Mouse (Mus musculus) kidney, adult 2 months (tissue): ENCODE data around the gene Ngb. TPM values are rescaled to one million over a fixed set of nuclear protein-coding genes. Genes with fewer than 3 reads are reported as not detected.

Experiments used
- DNase-seq: peaks from one replicate; pipeline ENCODE4 v3.0.0; 2021
- H3K27ac ChIP-seq: fragments of 200-500 bp; 2 replicates; pipeline ENCODE4 v1.5.1; 2012; ENCODE audit warnings: low read depth, low read length, control low read depth, inconsistent platforms; ENCODE audit not compliant: insufficient read depth
- H3K27me3 ChIP-seq: fragments of 200-500 bp; replicated peaks from 2 replicates; pipeline ENCODE4 v1.6.1; 2012; ENCODE audit warnings: mild to moderate bottlenecking, moderate library complexity, low read length, inconsistent platforms; ENCODE audit not compliant: control insufficient read depth, insufficient read depth
- H3K36me3 ChIP-seq: fragments of 200-500 bp; 2 replicates; pipeline ENCODE4 v1.6.1; 2012; ENCODE audit warnings: mild to moderate bottlenecking, moderate library complexity, low read length, inconsistent platforms; ENCODE audit not compliant: control insufficient read depth, insufficient read depth
- H3K4me1 ChIP-seq: fragments of 200-500 bp; 2 replicates; pipeline ENCODE4 v1.6.1; 2011; ENCODE audit warnings: low read length; ENCODE audit not compliant: control insufficient read depth, insufficient read depth
- H3K4me3 ChIP-seq: fragments of 200-500 bp; 2 replicates; pipeline ENCODE4 v1.5.1; 2011; ENCODE audit warnings: mild to moderate bottlenecking, low read depth, low read length, control low read depth; ENCODE audit not compliant: insufficient read depth
- CTCF ChIP-seq: fragments of 200-500 bp; conservative IDR thresholded peaks from 2 replicates; pipeline ENCODE4 v1.5.1; 2011; ENCODE audit warnings: low read depth, mild to moderate bottlenecking, control low read depth, low read length, moderate library complexity, mixed read lengths; ENCODE audit not compliant: insufficient read depth, insufficient read length
- POLR2A ChIP-seq: fragments of 200-500 bp; IDR thresholded peaks from one replicate; pipeline ENCODE4 v1.6.1; 2011; ENCODE audit warnings: low read depth, low read length, control low read depth
- WGBS: fragments of 180-500 bp; shearing (Covaris S2); methylation state at CpG from one replicate; pipeline ENCODE4 v1.1.7; 2018; 5-methylcytosine and 5-hydroxymethylcytosine counted together
- polyA plus RNA-seq: library from polyadenylated mRNA; depleted of rRNA; stranded (reverse); fragments of >200 nt; gene quantifications from 2 replicates; pipeline ENCODE4 v1.2.3, GENCODE M21; 2012

The Ngb gene
- polyA plus RNA-seq, 1 experiment, result 1.4 TPM

DNA sequence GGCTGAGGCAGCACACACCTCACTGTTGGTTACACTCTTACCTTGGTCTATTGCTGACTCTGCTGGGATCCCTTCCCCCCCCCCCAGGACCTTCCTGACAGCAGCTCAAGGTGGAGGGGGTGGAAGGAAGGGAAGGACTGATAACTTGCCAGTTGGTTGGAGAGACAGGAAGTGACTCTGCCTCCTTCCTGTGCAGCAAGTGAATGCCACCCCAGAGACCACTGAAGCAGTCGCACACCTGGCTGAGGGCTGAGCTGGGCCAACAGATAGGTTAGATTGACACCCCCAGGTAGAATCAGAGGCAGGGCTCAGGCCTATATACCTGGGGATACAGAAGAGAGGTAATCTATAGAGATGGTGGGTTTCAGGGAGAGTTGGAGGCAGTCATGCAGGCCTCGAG is 10.4 kb downstream of the Ngb start:
- no peaks in the 10 kb centered on the region for H3K27me3 ChIP-seq
- TF ChIP-seq POLR2A (no peak), CTCF (no peak)
- no peak for DNase-seq
- no peaks in the 10 kb centered on the region for H3K36me3 ChIP-seq
- H3K4me1 ChIP-seq, result peaks cover 7% of the 10 kb centered on the region; the same call in 1 of the 2 replicates
- H3K27ac ChIP-seq, result no peak overlapping the region
- WGBS, result 71% methylated on average over 2 of the region's 2 CpGs
- H3K4me3 ChIP-seq, result no peak overlapping the region

DNA sequence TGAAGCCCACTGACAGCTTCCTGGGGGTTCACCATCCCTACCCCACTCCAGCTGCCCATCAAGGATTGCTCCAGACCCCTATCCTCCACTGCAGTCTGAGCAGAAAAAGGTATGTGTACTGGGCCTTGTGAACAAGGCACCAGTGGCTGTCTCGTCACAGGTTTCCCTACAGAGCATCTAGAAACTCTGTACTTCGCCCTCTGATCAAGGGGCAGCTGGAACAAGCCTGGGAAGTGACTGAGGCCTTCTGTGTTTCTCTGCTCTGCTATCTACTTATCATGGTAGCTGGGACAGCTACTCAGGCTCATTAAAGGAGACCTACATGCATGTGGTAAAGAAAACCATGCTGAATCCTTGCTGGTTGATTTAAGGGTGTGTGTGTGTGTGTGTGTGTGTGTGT is 12.6 kb downstream of the Ngb start:
- Histone ChIP-seq H3K27me3 (no peaks in the 10 kb centered on the region), H3K27ac (no peak overlapping the region), H3K4me3 (no peak overlapping the region), H3K36me3 (no peaks in the 10 kb centered on the region), H3K4me1 (peaks cover 7% of the 10 kb centered on the region; the same call in 1 of the 2 replicates)
- WGBS, result 73% methylated on average over 2 of the region's 2 CpGs
- TF ChIP-seq POLR2A (no peak), CTCF (no peak)
- DNase-seq, result peak; percentile 81

DNA sequence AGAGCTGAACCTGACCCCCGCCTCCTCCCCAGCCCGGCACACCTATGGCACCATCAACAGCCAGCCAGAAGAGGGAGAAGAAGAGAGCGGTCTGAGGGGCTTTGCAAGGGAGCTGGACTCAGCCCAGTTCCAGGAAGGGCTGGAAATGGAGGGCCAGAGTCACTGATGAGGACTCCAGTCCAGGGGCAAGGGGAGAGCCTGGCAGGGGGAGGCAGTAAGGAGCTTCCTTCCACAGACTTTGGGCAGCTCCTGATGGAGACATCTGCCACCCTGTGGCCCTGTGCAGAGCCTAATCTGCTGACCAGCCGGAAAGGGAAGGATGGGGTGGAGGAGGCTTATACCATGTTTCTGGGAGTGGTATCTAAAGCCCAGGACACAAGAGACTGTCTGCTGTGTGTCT is 13.1 kb downstream of the Ngb start:
- H3K4me1 ChIP-seq, result peaks cover 7% of the 10 kb centered on the region; the same call in 1 of the 2 replicates

DNA sequence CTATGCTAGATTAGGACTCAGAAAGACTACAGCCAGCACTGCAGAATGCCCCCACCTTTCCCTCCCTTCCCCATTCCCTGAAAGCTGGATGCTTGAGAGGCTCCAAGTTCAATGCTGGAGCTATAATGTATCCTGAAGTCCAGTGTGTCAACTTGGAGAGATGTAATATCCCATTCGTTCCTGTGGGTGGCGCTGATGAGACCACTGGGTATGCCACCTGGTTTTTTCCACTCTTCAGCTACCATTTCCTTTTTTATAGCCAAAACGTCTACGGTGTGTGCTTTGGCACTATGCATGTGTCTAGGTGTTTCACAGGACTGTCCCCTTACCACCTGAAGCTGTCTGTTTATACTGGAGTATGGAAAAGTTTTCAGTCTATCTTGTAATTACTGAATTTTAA is 14.0 kb downstream of the Ngb start:
- Histone ChIP-seq H3K27ac (no peak overlapping the region), H3K4me1 (peaks cover 7% of the 10 kb centered on the region; the same call in 1 of the 2 replicates), H3K36me3 (no peaks in the 10 kb centered on the region), H3K4me3 (no peak overlapping the region), H3K27me3 (no peaks in the 10 kb centered on the region)
- TF ChIP-seq POLR2A, result no peak
- peak; percentile 27; the same call in 1 of the 2 replicates for TF ChIP-seq CTCF
- no peak for DNase-seq
- WGBS, result 27% methylated on average over 4 of the region's 4 CpGs

More for the DNA sequence above, 13.1 kb downstream of the Ngb start:
- no peak overlapping the region for H3K27ac ChIP-seq
- DNase-seq, result no peak
- WGBS, result 72% methylated on average over 4 of the region's 4 CpGs
- no peaks in the 10 kb centered on the region for H3K27me3 ChIP-seq
- no peak overlapping the region for H3K4me3 ChIP-seq
- TF ChIP-seq CTCF, result no peak
- no peak for TF ChIP-seq POLR2A
- H3K36me3 ChIP-seq, result no peaks in the 10 kb centered on the region

DNA sequence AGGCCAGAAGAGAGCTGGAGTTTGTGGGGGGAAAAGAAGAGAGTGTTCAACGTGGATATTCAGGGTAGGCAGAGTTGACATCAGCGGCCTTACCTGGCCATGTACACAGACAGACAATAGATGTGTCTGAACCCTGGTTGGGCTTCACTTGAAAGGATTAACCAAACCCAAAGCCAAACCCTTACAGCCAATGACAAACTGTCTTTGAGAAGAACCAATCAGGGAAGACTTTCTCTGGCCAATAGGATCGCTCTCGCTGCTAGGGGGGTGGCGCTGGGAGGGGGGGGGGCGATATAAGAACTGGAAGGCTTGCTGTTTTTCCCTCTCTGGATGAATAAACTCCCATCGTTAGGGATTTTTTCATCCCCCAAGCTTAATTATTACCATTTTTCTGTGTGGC is 15.1 kb downstream of the Ngb start:
- H3K4me3 ChIP-seq, result no peak overlapping the region
- H3K36me3 ChIP-seq, result no peaks in the 10 kb centered on the region
- WGBS, result 54% methylated on average over 7 of the region's 7 CpGs

DNA sequence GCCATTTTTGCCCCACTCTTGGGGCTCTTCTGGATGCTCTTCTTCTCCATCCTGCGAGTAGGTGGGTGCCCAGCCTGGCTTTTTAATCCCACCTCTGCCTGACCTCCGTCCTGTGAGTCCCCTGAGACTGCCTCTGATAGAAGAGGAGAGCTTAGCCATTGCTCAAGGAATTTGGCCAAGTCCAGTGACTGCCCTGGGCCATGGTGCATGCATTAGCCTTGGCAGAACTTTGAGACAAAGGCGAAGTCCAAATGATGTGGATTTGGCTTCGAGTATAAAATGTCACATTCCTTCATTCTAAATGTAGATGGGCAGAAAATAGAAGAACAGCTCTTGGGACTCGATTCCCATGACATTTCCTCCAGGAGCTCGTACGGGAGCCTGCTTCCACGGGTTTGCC is 19.5 kb downstream of the Ngb start:
- peak; percentile 69 for DNase-seq
- Histone ChIP-seq H3K36me3 (no peaks in the 10 kb centered on the region), H3K4me3 (no peak overlapping the region), H3K27ac (no peak overlapping the region), H3K27me3 (no peaks in the 10 kb centered on the region), H3K4me1 (no peaks in the 10 kb centered on the region)
- WGBS, result 63% methylated on average over 8 of the region's 8 CpGs
- TF ChIP-seq POLR2A (no peak), CTCF (no peak)

More for the DNA sequence above, 15.1 kb downstream of the Ngb start:
- H3K27me3 ChIP-seq, result no peaks in the 10 kb centered on the region
- H3K4me1 ChIP-seq, result peaks cover 7% of the 10 kb centered on the region; the same call in 1 of the 2 replicates
- DNase-seq, result no peak
- TF ChIP-seq CTCF (no peak), POLR2A (no peak)
- H3K27ac ChIP-seq, result no peak overlapping the region

DNA sequence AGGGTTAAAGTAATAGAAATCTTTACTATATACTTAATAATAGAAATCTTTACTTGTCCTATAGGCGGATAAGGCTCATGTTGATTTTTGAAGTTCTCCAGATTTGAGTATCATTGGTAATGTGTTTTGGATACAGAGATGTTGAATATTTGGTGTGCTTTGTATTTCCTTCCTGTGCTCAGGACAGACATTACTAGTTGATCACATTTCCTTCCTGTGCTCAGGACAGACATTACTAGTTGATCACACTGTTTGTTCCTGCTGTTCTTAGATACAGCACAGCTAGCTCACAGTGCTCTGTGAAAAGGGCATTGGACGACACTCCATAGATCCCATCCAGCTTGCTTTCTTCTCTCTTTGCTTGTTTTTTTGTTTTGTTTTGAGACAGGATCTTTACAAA is 25.7 kb downstream of the Ngb start:
- no peak for TF ChIP-seq POLR2A
- no peak for TF ChIP-seq CTCF
- WGBS, result 94% methylated on average over 2 of the region's 2 CpGs
- DNase-seq, result no peak

DNA sequence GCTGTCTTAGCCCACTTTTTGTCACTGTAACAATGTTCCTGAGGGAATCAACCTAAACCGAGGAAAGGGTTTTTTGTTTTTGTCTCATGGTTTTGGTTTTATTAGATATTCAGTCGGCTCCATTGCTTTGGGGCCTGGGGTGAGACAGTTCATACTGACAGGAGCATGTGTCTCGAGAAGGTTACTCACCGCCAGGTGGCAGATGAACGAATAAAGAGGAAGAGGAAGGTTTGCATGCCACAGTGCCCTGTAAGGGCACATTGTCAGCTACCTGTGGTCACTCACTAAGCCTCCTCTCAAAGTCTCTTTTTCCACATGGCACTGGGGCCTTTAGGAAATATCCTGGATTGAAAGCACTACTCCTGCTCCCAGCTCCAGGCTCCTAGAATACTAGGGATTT is 31.8 kb downstream of the Ngb start:
- Histone ChIP-seq H3K27ac (no peak overlapping the region), H3K4me1 (no peaks in the 10 kb centered on the region), H3K4me3 (no peak overlapping the region), H3K27me3 (no peaks in the 10 kb centered on the region), H3K36me3 (no peaks in the 10 kb centered on the region)
- TF ChIP-seq POLR2A (no peak), CTCF (no peak)
- no peak for DNase-seq
- 62% methylated on average over 5 of the region's 5 CpGs for WGBS

More for the DNA sequence above, 25.7 kb downstream of the Ngb start:
- H3K36me3 ChIP-seq, result no peaks in the 10 kb centered on the region
- no peak overlapping the region for H3K4me3 ChIP-seq
- H3K27me3 ChIP-seq, result no peaks in the 10 kb centered on the region
- no peaks in the 10 kb centered on the region for H3K4me1 ChIP-seq
- H3K27ac ChIP-seq, result no peak overlapping the region
